Mouse (Mus musculus): Measurements from ENCODE around the gene Jmjd1c. TPM values are rescaled to one million over a fixed set of nuclear protein-coding genes. Genes with fewer than 3 reads are reported as not detected.
A peak's percentile ranks its signal among the peaks of the same experiment; 100 is the strongest.

Gene Jmjd1c
- polyA plus RNA-seq, 1 experiment from 2014 or later: 42.4 TPM

GRCm38 (mm10) chr10:67123756-67124155 lies 27.8 kb downstream of the Jmjd1c start:
- no peaks in the 10 kb centered on the region for H3K36me3 ChIP-seq (ENCODE audit: control insufficient read depth, insufficient read depth, low read length)
- peak overlapping the region; percentile 51 for H3K4me2 ChIP-seq (ENCODE audit: low read length)
- peak overlapping the region; percentile 56 for H3K9ac ChIP-seq (ENCODE audit: low read length)
- no peak for ATAC-seq (ENCODE audit: insufficient number of reproducible peaks, insufficient read depth, low FRiP score, low read depth)
- H3K9me3 ChIP-seq (ENCODE audit: control insufficient read depth, low read length): no peaks in the 10 kb centered on the region
- 31% methylated on average over 2 of the region's 2 CpGs for WGBS
- H3K27me3 ChIP-seq (ENCODE audit: control insufficient read depth, insufficient read depth, low read length): no peaks in the 10 kb centered on the region
- H3K27ac ChIP-seq (replicated peaks in 1 of 2; ENCODE audit: control insufficient read depth in 1 of 2, insufficient read depth in 1 of 2, low read depth in 2 of 2, low read length in 2 of 2): peak overlapping the region; percentile 76 to 89
- peaks cover 17 to 62% of the 10 kb centered on the region in 2 experiments for H3K4me1 ChIP-seq (ENCODE audit: control insufficient read depth in 2 of 2, insufficient read depth in 2 of 2, low read length in 2 of 2)
- no peak overlapping the region for H3K4me3 ChIP-seq (ENCODE audit: control insufficient read depth in 1 of 2, insufficient read depth in 1 of 2, low read depth in 1 of 2, low read length in 2 of 2)

DNA sequence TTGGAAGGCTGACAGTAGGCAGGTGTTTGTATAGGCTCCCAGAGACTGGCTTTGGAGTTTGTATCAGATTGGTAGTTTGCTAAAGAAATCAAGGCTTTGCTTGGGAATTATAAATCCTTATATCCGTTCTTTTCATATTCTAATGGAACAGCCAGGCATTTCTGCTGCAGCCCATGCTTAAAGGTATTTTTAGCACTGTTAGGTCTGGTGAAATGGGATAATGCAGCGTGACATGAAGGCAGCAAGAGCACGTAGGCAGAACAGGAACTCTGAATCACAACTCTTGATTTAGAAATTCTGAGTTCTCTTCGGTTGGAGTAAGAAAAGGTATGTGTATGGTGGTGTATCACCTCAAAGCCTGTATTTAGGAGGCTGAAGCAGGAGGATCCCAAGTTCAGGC lies 28.2 kb downstream of the Jmjd1c start:
- WGBS: 23% methylated on average over 4 of the region's 4 CpGs
- H3K4me1 ChIP-seq (ENCODE audit: control insufficient read depth in 2 of 2, insufficient read depth in 2 of 2, low read length in 2 of 2): peaks cover 17 to 58% of the 10 kb centered on the region in 2 experiments
- peak overlapping the region; percentile 51 for H3K4me2 ChIP-seq (ENCODE audit: low read length)

GRCm38 (mm10) chr10:67126061-67126858 lies 30.3 kb downstream of the Jmjd1c start:
- Histone ChIP-seq H3K36me3 (ENCODE audit: control insufficient read depth, insufficient read depth, low read length) (no peaks in the 10 kb centered on the region), H3K9me3 (ENCODE audit: control insufficient read depth, low read length) (no peaks in the 10 kb centered on the region), H3K27ac (replicated peaks in 1 of 2; ENCODE audit: control insufficient read depth in 1 of 2, insufficient read depth in 1 of 2, low read depth in 2 of 2, low read length in 2 of 2) (peak overlapping the region; percentile 90 to 91), H3K27me3 (ENCODE audit: control insufficient read depth, insufficient read depth, low read length) (no peaks in the 10 kb centered on the region), H3K4me3 (ENCODE audit: control insufficient read depth in 1 of 2, insufficient read depth in 1 of 2, low read depth in 1 of 2, low read length in 2 of 2) (peak overlapping the region; percentile 94 to 99), H3K4me1 (ENCODE audit: control insufficient read depth in 2 of 2, insufficient read depth in 2 of 2, low read length in 2 of 2) (peaks cover 13 to 47% of the 10 kb centered on the region in 2 experiments), H3K9ac (ENCODE audit: low read length) (peak overlapping the region; percentile 94), H3K4me2 (ENCODE audit: low read length) (peak overlapping the region; percentile 84)
- ATAC-seq (ENCODE audit: insufficient number of reproducible peaks, insufficient read depth, low FRiP score, low read depth): peak; percentile 44
- WGBS: 2% methylated on average over 50 of the region's 50 CpGs

More for the DNA sequence above, 28.2 kb downstream of the Jmjd1c start:
- Histone ChIP-seq H3K4me3 (ENCODE audit: control insufficient read depth in 1 of 2, insufficient read depth in 1 of 2, low read depth in 1 of 2, low read length in 2 of 2) (no peak overlapping the region), H3K9ac (ENCODE audit: low read length) (peak overlapping the region; percentile 56), H3K9me3 (ENCODE audit: control insufficient read depth, low read length) (no peaks in the 10 kb centered on the region), H3K27me3 (ENCODE audit: control insufficient read depth, insufficient read depth, low read length) (no peaks in the 10 kb centered on the region), H3K27ac (replicated peaks in 1 of 2; ENCODE audit: control insufficient read depth in 1 of 2, insufficient read depth in 1 of 2, low read depth in 2 of 2, low read length in 2 of 2) (peak overlapping the region; percentile 81 to 89), H3K36me3 (ENCODE audit: control insufficient read depth, insufficient read depth, low read length) (no peaks in the 10 kb centered on the region)
- ATAC-seq (ENCODE audit: insufficient number of reproducible peaks, insufficient read depth, low FRiP score, low read depth): no peak

DNA sequence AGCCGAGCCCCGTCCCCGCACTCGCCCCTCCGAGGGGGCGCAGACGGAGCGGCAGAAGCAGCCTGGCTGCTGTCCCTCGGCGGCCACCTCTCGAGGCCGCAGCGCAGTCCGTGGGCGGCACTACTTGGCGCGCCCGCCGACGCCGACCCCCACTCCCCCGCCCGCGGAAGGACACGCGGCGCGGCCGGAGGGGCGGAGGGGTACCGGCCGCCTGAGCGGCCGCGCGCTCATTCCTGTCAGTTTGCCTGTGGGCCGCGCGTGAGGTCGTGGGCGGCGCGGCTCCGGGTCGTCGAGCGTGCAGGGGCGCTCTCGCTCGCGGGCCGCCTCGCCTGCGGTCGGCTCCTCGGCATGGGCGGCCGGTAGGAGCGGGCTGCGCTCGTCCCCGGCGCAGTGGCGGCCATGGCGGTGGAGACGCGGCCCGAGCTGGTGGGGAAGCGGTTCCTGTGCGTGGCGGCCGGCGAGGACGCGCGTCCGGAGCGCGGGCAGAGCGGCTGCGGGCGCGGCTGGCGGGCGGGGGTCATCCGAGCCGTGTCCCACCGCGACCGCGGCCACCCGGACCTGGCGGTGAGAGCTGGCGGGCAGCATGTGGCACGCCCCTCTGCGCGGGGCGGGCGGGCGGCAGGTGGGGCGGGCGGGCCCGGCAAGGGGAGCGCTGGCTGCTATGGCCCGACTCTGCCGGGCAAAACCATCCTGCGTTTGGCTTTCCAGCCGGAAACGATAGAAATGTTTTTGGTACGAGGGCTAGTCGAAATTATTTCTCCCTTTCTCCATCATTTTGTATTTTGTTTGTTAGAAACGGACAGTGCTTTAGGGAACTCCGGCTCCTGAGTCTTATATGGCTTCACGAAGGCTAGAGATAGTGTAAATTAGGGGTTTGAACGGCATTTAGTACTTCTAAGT lies 31.2 kb downstream of the Jmjd1c start:
- Histone ChIP-seq H3K4me2 (ENCODE audit: low read length) (peak overlapping the region; percentile 84), H3K4me3 (ENCODE audit: control insufficient read depth in 1 of 2, insufficient read depth in 1 of 2, low read depth in 1 of 2, low read length in 2 of 2) (peak overlapping the region; percentile 94 to 99), H3K27me3 (ENCODE audit: control insufficient read depth, insufficient read depth, low read length) (no peaks in the 10 kb centered on the region), H3K9ac (ENCODE audit: low read length) (peak overlapping the region; percentile 94), H3K9me3 (ENCODE audit: control insufficient read depth, low read length) (no peaks in the 10 kb centered on the region), H3K4me1 (ENCODE audit: control insufficient read depth in 2 of 2, insufficient read depth in 2 of 2, low read length in 2 of 2) (peaks cover 14 to 52% of the 10 kb centered on the region in 2 experiments), H3K36me3 (ENCODE audit: control insufficient read depth, insufficient read depth, low read length) (no peaks in the 10 kb centered on the region), H3K27ac (replicated peaks in 1 of 2; ENCODE audit: control insufficient read depth in 1 of 2, insufficient read depth in 1 of 2, low read depth in 2 of 2, low read length in 2 of 2) (peak overlapping the region; percentile 90 to 91)
- peak; percentile 60 for ATAC-seq (ENCODE audit: insufficient number of reproducible peaks, insufficient read depth, low FRiP score, low read depth)
- under 1% methylated on average over 103 of the region's 115 CpGs for WGBS

GRCm38 (mm10) chr10:67129531-67129930 lies 33.6 kb downstream of the Jmjd1c start:
- no peak overlapping the region for H3K27ac ChIP-seq (replicated peaks in 1 of 2; ENCODE audit: control insufficient read depth in 1 of 2, insufficient read depth in 1 of 2, low read depth in 2 of 2, low read length in 2 of 2)
- no peaks in the 10 kb centered on the region for H3K9me3 ChIP-seq (ENCODE audit: control insufficient read depth, low read length)
- no peaks in the 10 kb centered on the region for H3K27me3 ChIP-seq (ENCODE audit: control insufficient read depth, insufficient read depth, low read length)
- no peak for ATAC-seq (ENCODE audit: insufficient number of reproducible peaks, insufficient read depth, low FRiP score, low read depth)
- no peak overlapping the region for H3K4me2 ChIP-seq (ENCODE audit: low read length)
- H3K4me1 ChIP-seq (ENCODE audit: control insufficient read depth in 2 of 2, insufficient read depth in 2 of 2, low read length in 2 of 2): peaks cover 9 to 34% of the 10 kb centered on the region in 2 experiments
- H3K4me3 ChIP-seq (ENCODE audit: control insufficient read depth in 1 of 2, insufficient read depth in 1 of 2, low read depth in 1 of 2, low read length in 2 of 2): no peak overlapping the region
- H3K36me3 ChIP-seq (ENCODE audit: control insufficient read depth, insufficient read depth, low read length): no peaks in the 10 kb centered on the region
- H3K9ac ChIP-seq (ENCODE audit: low read length): no peak overlapping the region
- 67% methylated on average over 1 of the region's 1 CpGs for WGBS

DNA sequence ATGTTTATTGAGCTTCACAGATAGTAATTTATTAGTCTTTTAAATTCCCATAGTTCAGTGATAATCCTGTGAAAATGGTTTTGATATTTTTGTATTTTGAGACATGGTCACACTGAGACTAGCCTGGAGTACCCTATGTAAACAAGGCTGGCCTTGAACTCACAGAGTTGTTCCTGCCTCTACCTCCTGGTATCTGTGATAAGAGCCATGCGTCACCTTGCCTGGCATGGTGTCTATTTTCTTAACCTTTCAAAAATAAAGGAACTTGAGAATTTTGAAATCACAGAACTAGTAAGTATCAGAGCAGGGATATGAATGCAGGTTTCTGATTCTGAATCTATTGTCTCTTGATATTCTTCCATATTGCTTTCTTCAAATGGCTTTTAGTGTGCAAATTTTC lies 35.8 kb downstream of the Jmjd1c start:
- Histone ChIP-seq H3K4me3 (ENCODE audit: control insufficient read depth in 1 of 2, insufficient read depth in 1 of 2, low read depth in 1 of 2, low read length in 2 of 2) (no peak overlapping the region), H3K9me3 (ENCODE audit: control insufficient read depth, low read length) (no peaks in the 10 kb centered on the region), H3K4me1 (ENCODE audit: control insufficient read depth in 2 of 2, insufficient read depth in 2 of 2, low read length in 2 of 2) (peaks cover 5 to 19% of the 10 kb centered on the region in 2 experiments; a peak in 3 of 4 replicates), H3K27ac (replicated peaks in 1 of 2; ENCODE audit: control insufficient read depth in 1 of 2, insufficient read depth in 1 of 2, low read depth in 2 of 2, low read length in 2 of 2) (no peak overlapping the region), H3K27me3 (ENCODE audit: control insufficient read depth, insufficient read depth, low read length) (no peaks in the 10 kb centered on the region), H3K4me2 (ENCODE audit: low read length) (no peak overlapping the region), H3K9ac (ENCODE audit: low read length) (no peak overlapping the region), H3K36me3 (ENCODE audit: control insufficient read depth, insufficient read depth, low read length) (no peaks in the 10 kb centered on the region)
- WGBS: 74% methylated on average over 1 of the region's 1 CpGs
- no peak for ATAC-seq (ENCODE audit: insufficient number of reproducible peaks, insufficient read depth, low FRiP score, low read depth)

DNA sequence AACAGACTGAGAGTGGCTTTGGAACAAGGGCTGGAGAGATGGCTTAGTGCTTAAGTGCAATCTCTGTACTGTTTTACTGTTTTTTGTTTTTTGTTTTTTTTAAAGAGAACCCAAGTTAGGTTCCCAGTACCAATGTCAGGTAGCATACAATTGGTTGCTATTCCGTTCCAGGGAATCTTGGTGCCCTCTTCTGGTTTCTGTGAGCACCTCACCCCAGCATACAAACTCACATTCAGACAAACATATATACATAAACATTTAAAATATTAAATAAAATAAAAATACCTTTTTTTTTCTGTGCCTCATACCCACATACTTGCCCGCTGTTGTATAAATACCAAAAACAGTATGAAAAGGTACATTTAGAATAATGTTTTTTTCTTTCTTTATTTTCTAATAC lies 38.4 kb downstream of the Jmjd1c start:
- no peaks in the 10 kb centered on the region for H3K36me3 ChIP-seq (ENCODE audit: control insufficient read depth, insufficient read depth, low read length)
- H3K27ac ChIP-seq (replicated peaks in 1 of 2; ENCODE audit: control insufficient read depth in 1 of 2, insufficient read depth in 1 of 2, low read depth in 2 of 2, low read length in 2 of 2): no peak overlapping the region
- H3K9ac ChIP-seq (ENCODE audit: low read length): no peak overlapping the region
- H3K4me1 ChIP-seq (ENCODE audit: control insufficient read depth in 2 of 2, insufficient read depth in 2 of 2, low read length in 2 of 2): peaks cover 5 to 11% of the 10 kb centered on the region in 2 experiments; a peak in 2 of 4 replicates
- H3K9me3 ChIP-seq (ENCODE audit: control insufficient read depth, low read length): no peaks in the 10 kb centered on the region
- H3K4me2 ChIP-seq (ENCODE audit: low read length): no peak overlapping the region
- H3K4me3 ChIP-seq (ENCODE audit: control insufficient read depth in 1 of 2, insufficient read depth in 1 of 2, low read depth in 1 of 2, low read length in 2 of 2): no peak overlapping the region
- H3K27me3 ChIP-seq (ENCODE audit: control insufficient read depth, insufficient read depth, low read length): no peaks in the 10 kb centered on the region
- WGBS: 88% methylated on average over 2 of the region's 2 CpGs
- no peak for ATAC-seq (ENCODE audit: insufficient number of reproducible peaks, insufficient read depth, low FRiP score, low read depth)

All from heart, embryonic 14.5 days (tissue).